Mouse (Mus musculus): Measurements from ENCODE around the gene 1110051M20Rik.

1110051M20Rik gene

DNA sequence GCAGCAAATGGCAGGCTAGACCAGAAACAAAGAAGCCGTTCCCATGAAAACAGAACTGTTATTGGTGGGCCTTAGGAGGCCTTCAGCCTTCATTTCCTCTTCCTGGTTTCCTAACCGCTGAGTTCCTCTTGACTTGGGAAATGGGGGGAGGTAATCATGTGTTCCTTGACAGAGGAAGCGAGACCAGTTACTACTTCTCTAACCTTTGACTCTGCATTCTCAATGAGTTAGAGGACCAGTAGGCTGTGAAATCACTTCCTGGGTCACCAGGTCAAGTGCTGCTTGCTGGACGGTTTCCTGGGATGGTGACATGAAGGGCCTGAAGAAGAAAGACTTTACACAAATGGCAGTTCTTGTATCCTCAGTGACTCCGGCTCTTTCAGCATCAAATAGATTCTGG lies 32.1 kb downstream of the 1110051M20Rik start:
- no peak for DNase-seq

- DNase-seq = no peak
These were observed 33.0 kb downstream of the 1110051M20Rik start for GRCm38 (mm10) chr2:91411473-91411872.

DNA sequence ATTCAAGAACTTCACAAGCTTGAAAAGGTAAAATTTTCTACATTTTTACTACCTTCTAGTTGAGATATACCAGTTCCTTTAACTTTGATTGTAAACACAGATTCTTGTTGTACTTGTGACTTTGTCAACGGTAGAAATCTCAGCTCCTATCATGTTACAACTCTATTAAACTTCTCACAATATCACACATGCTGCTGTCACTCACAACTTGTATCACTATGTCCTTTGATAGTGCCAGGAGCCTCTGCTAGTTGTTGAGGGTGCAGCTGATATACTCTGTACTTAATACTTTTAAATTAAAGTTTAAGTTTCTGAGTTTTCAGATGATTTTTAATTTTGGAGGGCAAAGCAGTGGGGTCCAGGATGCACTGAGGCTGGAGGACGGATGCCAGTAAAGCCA lies 36.5 kb downstream of the 1110051M20Rik start:
- no peak for DNase-seq

GRCm38 (mm10) chr2:91405071-91405470 lies 39.4 kb downstream of the 1110051M20Rik start:
- no peak for DNase-seq

DNA sequence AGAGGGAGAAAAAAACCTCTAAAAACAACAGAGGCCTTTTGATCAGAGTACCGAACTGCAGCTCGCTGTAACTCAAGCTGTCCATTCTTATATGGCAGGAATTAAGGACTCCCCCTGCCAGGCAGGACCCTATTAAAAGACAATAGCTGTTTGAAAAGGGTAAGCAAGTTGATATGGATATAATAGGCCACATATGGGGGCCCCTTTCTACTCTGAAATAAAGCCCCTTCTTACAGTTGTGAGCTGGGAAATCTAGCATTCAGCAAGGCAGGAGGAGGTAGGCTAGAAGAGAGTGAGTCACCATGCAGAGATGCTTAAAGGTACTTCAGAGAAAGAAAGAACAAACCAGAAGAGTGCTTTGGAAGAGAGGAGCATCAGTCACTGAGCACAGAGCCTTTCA lies 44.8 kb downstream of the 1110051M20Rik start:
- no peak for DNase-seq

DNA sequence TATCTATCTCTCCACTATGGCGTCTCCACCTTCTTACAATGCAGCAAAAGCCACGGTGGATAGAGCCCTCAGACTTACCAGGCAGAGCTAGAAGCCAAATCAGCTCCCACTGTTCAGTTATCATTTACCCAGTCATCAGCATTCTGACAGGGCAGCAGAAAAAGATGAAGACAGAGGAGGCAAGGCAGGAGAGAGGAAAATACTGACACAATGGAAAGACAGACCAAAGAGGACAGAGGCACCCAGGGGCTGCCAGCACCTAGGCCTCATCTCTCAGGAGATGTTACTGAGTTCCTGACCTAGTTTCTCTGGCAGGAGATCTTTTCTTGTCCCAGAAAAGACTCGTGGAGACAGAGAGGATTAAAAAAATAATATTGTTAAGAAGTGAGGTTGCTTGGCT lies 45.3 kb downstream of the 1110051M20Rik start:
- DNase-seq = no peak

- DNase-seq = peak; percentile 39 to 43
These were observed 50.4 kb downstream of the 1110051M20Rik start for GRCm38 (mm10) chr2:91394078-91394477.

DNA sequence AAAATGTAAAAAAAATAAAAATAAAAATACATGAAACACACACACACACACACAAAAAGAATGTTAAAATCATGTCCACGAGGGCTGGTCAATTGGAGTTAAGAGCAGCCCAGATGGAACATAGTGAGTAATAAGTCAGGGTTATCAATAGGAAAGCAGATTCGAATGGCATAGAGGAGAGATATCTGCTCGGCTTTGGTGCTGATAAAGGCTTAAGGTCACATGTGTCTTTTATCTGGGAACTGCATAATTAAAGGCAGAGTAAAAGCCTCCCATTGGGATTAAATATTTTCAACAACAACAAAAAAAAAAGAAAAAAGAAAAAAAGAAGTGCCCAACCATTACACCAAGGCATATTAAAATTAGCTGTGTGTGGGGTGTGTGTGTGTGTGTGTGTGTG lies 55.8 kb downstream of the 1110051M20Rik start:
- no peak for DNase-seq

- DNase-seq = no peak
These were observed 56.2 kb downstream of the 1110051M20Rik start for GRCm38 (mm10) chr2:91388281-91388680.

DNA sequence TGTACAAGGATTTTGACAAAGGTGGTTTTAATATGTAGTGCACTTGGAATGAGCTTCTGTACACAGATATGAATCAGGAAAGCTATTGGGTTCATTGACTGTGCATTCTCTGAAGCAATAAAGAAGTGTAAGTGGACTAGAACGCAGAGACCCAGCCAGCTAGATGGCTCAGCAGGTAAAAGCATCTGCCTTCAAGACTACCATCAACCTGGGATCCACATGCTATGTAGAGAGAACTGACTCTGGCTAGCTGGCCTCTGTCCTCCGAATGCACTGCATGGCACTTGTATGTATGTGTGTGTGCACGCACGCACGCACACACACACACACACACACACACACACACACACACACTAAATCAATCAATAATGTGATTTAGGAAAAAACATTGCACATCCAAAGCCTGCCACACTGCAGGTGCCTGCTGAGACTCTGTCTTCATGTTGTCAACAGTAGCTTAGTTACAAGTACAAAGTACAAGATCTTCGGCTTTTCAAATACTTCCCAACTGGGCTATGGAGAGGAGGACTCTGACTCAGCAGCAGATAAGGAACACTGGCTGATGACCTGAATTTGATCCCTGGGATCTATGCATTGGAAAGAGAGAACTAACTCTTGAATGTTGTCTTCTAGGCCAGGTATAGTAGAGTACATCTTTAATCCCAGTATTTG lies 57.1 kb downstream of the 1110051M20Rik start:
- DNase-seq = no peak

DNA sequence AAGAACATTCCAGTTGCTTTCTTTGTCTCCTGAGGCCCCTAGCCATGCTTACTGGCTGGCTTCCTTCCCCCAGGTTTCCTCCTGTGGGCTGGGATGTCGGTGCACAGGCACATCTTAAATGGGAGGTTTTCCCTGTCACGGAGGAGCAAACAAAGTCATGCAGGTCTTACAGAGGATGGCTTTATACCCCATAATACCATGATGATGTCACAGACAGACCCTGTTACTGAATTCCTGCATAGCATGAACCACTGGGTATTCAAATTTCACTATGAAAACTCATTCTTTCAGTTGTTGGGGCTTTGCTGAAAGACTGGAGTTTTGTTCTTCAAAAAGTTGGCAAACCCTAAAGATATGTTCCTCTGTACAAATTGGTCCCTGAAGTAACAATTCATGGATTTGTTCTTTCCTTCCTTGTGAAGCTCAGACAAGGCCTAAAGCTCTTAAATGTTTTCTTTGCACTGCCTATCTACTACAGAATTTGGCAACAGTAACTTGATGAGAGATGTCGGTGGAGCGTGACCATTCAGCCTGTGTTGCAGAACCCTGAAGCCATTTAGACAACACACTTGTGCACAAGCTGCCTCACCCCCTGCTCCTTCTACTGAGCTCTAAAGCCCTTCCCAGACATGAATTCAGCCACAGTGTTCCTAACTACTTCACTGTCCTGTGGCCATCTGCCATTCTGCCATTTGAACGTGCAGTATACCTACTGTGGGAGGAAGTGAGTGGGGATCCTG lies 57.8 kb downstream of the 1110051M20Rik start:
- DNase-seq = peak in 1 of 2 experiments; percentile 8

GRCm38 (mm10) chr2:91383294-91383693 lies 61.2 kb downstream of the 1110051M20Rik start:
- DNase-seq = peak; percentile 36 to 51

DNA sequence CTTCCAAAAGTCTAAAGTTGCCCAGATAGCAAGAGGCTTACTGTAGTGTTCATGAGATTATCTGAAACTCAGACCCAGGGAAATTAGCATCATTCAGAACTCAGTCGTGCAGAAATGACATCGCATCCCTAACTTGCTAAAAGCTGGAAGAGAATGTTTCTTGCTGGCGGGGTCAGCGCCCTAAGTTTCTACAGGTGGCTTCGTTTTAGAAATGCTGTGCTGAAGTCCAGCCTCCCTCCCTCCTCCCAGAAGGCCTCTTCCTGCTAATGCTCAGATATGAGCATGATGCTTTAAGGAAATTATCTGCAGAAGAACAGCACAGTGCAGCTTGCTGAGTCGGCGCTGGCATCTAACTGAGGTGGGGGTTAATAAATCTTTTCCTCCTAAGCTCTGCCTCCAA lies 67.5 kb downstream of the 1110051M20Rik start:
- DNase-seq = no peak

GRCm38 (mm10) chr2:91370314-91370713 lies 74.2 kb downstream of the 1110051M20Rik start:
- DNase-seq = no peak

- DNase-seq = no peak
These were observed 81.2 kb downstream of the 1110051M20Rik start for GRCm38 (mm10) chr2:91363272-91363671.

- no peak for DNase-seq
These were observed 83.4 kb downstream of the 1110051M20Rik start for GRCm38 (mm10) chr2:91361068-91361528.

- no peak for DNase-seq
These were observed 88.7 kb downstream of the 1110051M20Rik start for GRCm38 (mm10) chr2:91355767-91356166.

GRCm38 (mm10) chr2:91354727-91355403 lies 89.6 kb downstream of the 1110051M20Rik start:
- DNase-seq = no peak

GRCm38 (mm10) chr2:91353854-91354253 lies 90.7 kb downstream of the 1110051M20Rik start:
- no peak for DNase-seq

GRCm38 (mm10) chr2:91351841-91352240 lies 92.7 kb downstream of the 1110051M20Rik start:
- DNase-seq = no peak

DNA sequence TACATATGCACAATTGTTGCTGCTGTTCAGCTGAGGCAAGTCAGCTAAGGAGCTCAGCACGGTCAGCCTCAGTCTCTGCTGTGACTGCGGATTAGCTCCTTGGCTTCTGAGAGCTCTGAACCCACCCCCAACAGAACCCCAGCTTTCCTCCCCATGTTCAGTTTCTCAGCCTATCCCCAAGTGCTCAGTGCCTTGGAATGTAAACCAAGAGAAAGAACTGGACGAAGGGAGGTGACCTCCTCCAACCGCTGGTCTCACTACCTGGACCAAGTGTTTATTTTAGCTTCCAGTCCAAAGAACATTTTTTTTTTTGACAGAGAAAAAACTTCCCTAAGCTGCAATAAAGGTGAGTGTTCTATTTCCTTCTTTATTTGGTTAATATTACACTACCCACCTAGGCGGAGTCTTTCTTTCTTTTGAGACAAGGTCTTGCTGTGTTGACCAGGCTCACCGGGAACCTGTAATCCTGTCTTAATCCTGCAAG lies 94.5 kb downstream of the 1110051M20Rik start:
- DNase-seq = no peak

DNA sequence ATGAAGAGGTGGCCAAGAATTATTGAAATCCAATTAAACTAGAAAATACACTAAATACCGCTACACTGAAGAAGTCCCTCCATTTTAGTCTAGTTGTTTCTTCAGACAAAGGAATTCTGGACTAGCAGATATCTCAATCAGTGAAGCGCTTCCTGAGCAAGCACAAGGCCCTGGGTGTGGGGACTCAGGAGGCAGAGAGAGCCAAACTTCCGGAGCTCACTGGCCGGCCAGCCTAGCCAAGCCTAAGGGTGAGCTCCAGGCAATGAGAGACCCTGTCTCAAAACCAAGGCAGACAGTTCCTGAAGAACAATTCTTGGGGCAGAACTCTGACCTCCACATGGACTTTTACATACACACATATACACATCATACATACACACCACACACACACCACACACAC lies 95.6 kb downstream of the 1110051M20Rik start:
- DNase-seq = no peak

GRCm38 (mm10) chr2:91345644-91346043 lies 98.9 kb downstream of the 1110051M20Rik start:
- DNase-seq = no peak

GRCm38 (mm10) chr2:91339591-91339990 lies 104.9 kb downstream of the 1110051M20Rik start:
- DNase-seq = no peak
